ENCODE assay signal across 12 mouse cellular contexts in the genomic region with DNA sequence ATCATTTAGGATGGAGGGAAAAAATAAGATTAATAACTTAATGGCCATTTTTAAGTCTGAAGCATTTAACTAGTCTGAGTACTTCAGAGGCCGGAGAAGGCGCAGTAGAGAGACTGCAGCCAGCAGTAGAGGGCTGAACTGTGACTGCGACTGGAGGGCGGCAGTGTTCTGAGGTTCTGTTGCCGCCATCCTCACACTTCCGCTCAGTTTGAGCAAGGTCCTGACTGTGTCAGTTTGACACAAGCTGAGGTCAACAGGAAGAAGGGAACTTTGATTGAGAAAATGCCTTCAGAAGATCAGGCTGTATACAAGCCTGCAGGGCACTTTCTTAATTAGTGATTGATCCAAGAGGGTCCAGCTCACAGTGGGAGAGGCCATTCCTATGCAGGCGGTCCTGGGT.
"Had no signal": no experiment of that assay in that cellular context is flagged by ENCODE, and none has a peak within 500 bp of the region (broad histone marks: within the 10 kb centered on the region; RNA-seq: fewer than 3 reads in every experiment).

No protein-coding gene starts in this region.

- DNase-seq: kidney, adult 8-10 months; kidney, postnatal 14 days; kidney, postnatal 4 days; liver; lung, adult 18-20 months; lung, postnatal 4 days; right cerebral cortex, adult 18-20 months; right cerebral cortex, postnatal 14 days; right cerebral cortex, postnatal 4 days; thymus, adult 2 months; thymus, postnatal 14 days; thymus, postnatal 4 days had no signal
